Mouse (Mus musculus) intestine, postnatal 0 days (tissue): ENCODE results near the gene Pigz. TPM values are rescaled to one million over a fixed set of nuclear protein-coding genes. Genes with fewer than 3 reads are reported as not detected.

Source experiments
- ATAC-seq: fragments of 200-750 bp; cut with Nextera tagmentation; 2 replicates; pipeline ENCODE4 v1.8.0; 2017; ENCODE audit warnings: mild to moderate bottlenecking, moderate TSS enrichment, moderate library complexity
- H3K27ac ChIP-seq: fragments of 300-500 bp; sonication (generic); 2 replicates; pipeline ENCODE4 v1.5.1; 2014; ENCODE audit warnings: mild to moderate bottlenecking, low read depth, low read length, moderate library complexity
- H3K27me3 ChIP-seq: fragments of 300-500 bp; sonication (generic); replicated peaks from 2 replicates; pipeline ENCODE4 v1.6.1; 2014; ENCODE audit warnings: low read length, mixed read lengths; ENCODE audit not compliant: control insufficient read depth, insufficient read depth
- H3K36me3 ChIP-seq: fragments of 300-500 bp; sonication (generic); 2 replicates; pipeline ENCODE4 v1.6.1; 2014; ENCODE audit warnings: mild to moderate bottlenecking, moderate library complexity; ENCODE audit not compliant: control insufficient read depth, insufficient read depth
- H3K4me1 ChIP-seq: fragments of 300-500 bp; sonication (generic); replicated peaks from 2 replicates; pipeline ENCODE4 v1.6.1; 2014; ENCODE audit warnings: antibody characterized with exemption, low read length, mixed read lengths; ENCODE audit not compliant: control insufficient read depth, insufficient read depth
- H3K4me2 ChIP-seq: fragments of 300-500 bp; sonication (generic); replicated peaks from 2 replicates; pipeline ENCODE4 v1.6.1; 2014; ENCODE audit warnings: low read depth, mild to moderate bottlenecking, moderate library complexity
- H3K4me3 ChIP-seq: fragments of 300-500 bp; sonication (generic); 2 replicates; pipeline ENCODE4 v1.5.1; 2014; ENCODE audit warnings: low read depth, low read length
- H3K9ac ChIP-seq: fragments of 300-500 bp; sonication (generic); 2 replicates; pipeline ENCODE4 v1.6.1; 2014; ENCODE audit warnings: mild to moderate bottlenecking, low read depth, low read length
- H3K9me3 ChIP-seq: fragments of 300-500 bp; sonication (generic); 2 replicates; pipeline ENCODE4 v1.6.1; 2016; ENCODE audit warnings: mixed run types; ENCODE audit not compliant: control insufficient read depth
- CTCF ChIP-seq: sonication (generic); IDR thresholded peaks from 2 replicates; pipeline ENCODE4 v1.5.1; 2016; ENCODE audit warnings: low read depth, mild to moderate bottlenecking, control low read depth, antibody characterized with exemption, moderate library complexity
- WGBS: fragments of 180-500 bp; shearing (Covaris S2); extraction: QIAGEN DNeasy Blood & Tissue Kit; methylation state at CpG from one replicate; pipeline ENCODE4 v1.1.7; 2014; 5-methylcytosine and 5-hydroxymethylcytosine counted together
- polyA plus RNA-seq: library from polyadenylated mRNA; unstranded; fragments of >200 nt; fragmentation: Nextera tagmentation; extraction: Ambion mirVana; gene quantifications from 2 replicates; pipeline ENCODE4 v1.2.1, GENCODE M21; 2015

Gene Pigz
- 0.39 and 0.54 TPM in 2 replicates for polyA plus RNA-seq

- peak within 1 kb of the TSS; percentile 46 for H3K4me3 ChIP-seq
- H3K4me2 ChIP-seq: peak within 1 kb of the TSS; percentile 88
- peaks cover 24% of the 10 kb centered on the region for H3K27me3 ChIP-seq
- no peaks in the 10 kb centered on the region for H3K9me3 ChIP-seq
- 0 out of 2 replicates have a peak, but pooled peaks cover 4% of the 10 kb centered on the region for H3K4me1 ChIP-seq
- 11% methylated on average over 42 of the region's 42 CpGs for WGBS
- TF ChIP-seq CTCF: no peak
- H3K27ac ChIP-seq: no peak within 1 kb of the TSS
- peak; percentile 51; the same call in 1 of the 2 replicates for ATAC-seq
- H3K36me3 ChIP-seq: no peaks in the 10 kb centered on the region
- H3K9ac ChIP-seq: no peak within 1 kb of the TSS; the same call in 1 of the 2 replicates
These were observed at the start of gene Pigz for GRCm38 (mm10) chr16:31933751-31934549. Gene Pigz, plus strand, starts transcription at chr16:31933851.

- Histone ChIP-seq H3K9me3 (no peaks in the 10 kb centered on the region), H3K4me1 (no peaks in the 10 kb centered on the region; the same call in 1 of the 2 replicates), H3K4me2 (peak overlapping the region; percentile 30; the same call in 1 of the 2 replicates), H3K4me3 (no peak overlapping the region), H3K27ac (no peak overlapping the region), H3K9ac (no peak overlapping the region), H3K27me3 (no peaks in the 10 kb centered on the region), H3K36me3 (no peaks in the 10 kb centered on the region; the same call in 1 of the 2 replicates)
- no peak for ATAC-seq
- 23% methylated on average over 6 of the region's 6 CpGs for WGBS
- TF ChIP-seq CTCF: no peak
These were observed 49.7 kb upstream of the Pigz start for GRCm38 (mm10) chr16:31883902-31884301.

GRCm38 (mm10) chr16:31890907-31891306 lies 42.7 kb upstream of the Pigz start:
- H3K9ac ChIP-seq: no peak overlapping the region
- 72% methylated on average over 7 of the region's 7 CpGs for WGBS
- ATAC-seq: no peak
- H3K4me1 ChIP-seq: no peaks in the 10 kb centered on the region
- no peak for TF ChIP-seq CTCF
- H3K9me3 ChIP-seq: no peaks in the 10 kb centered on the region
- peaks cover 21% of the 10 kb centered on the region; the same call in 1 of the 2 replicates for H3K36me3 ChIP-seq
- H3K4me2 ChIP-seq: no peak overlapping the region
- no peaks in the 10 kb centered on the region for H3K27me3 ChIP-seq
- no peak overlapping the region for H3K27ac ChIP-seq
- H3K4me3 ChIP-seq: no peak overlapping the region

GRCm38 (mm10) chr16:31893396-31894141 lies 40.1 kb upstream of the Pigz start:
- Histone ChIP-seq H3K27me3 (no peaks in the 10 kb centered on the region), H3K27ac (no peak overlapping the region), H3K9ac (no peak overlapping the region), H3K36me3 (peaks cover 33% of the 10 kb centered on the region; the same call in 1 of the 2 replicates), H3K4me1 (no peaks in the 10 kb centered on the region), H3K9me3 (no peaks in the 10 kb centered on the region), H3K4me2 (no peak overlapping the region), H3K4me3 (no peak overlapping the region)
- 69% methylated on average over 5 of the region's 5 CpGs for WGBS
- no peak for TF ChIP-seq CTCF
- ATAC-seq: no peak

GRCm38 (mm10) chr16:31896971-31897774 lies 36.5 kb upstream of the Pigz start:
- Histone ChIP-seq H3K4me2 (peak overlapping the region; percentile 54), H3K4me3 (no peak overlapping the region), H3K9ac (no peak overlapping the region), H3K27me3 (no peaks in the 10 kb centered on the region), H3K9me3 (no peaks in the 10 kb centered on the region), H3K4me1 (no peaks in the 10 kb centered on the region), H3K27ac (no peak overlapping the region), H3K36me3 (peaks cover 17% of the 10 kb centered on the region; the same call in 1 of the 2 replicates)
- ATAC-seq: no peak
- TF ChIP-seq CTCF: peak; percentile 56
- WGBS: 14% methylated on average over 29 of the region's 29 CpGs
